Mouse (Mus musculus): Measurements from ENCODE around the gene March10.

DNA sequence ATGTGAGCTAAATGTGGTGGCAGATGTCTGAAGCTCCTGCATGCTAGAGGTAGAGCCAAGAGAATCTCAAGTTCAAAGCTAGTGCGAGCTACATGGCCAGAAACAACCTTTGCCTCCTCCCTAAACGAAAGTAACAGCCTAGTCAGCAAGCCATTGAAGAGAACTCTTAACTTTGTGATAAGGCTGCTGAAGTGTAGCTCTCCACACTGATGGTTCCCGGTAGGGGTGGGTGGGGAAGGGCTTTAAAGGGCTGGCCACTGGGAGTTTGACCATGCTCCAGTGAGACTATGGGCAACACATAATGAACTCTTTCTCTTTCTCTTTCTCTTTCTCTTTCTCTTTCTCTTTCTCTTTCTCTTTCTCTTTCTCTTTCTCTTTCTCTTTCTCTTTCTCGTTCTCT, 35.9 kb upstream of the March10 start:
- TF ChIP-seq CTCF (IDR thresholded peaks at IDR 0.05; ENCODE audit: control insufficient read depth, insufficient read depth, insufficient replicate concordance, low read depth, low read length) (no peak), POLR2A (IDR thresholded peaks at IDR 0.05; ENCODE audit: control insufficient read depth, low read depth, low read length) (no peak)

Measured in testis, adult 2 months (tissue).